Mouse (Mus musculus) frontal cortex, postnatal 14 days (tissue): ENCODE data around the gene Olfr1329.
"Not testable (repeated sequence)": the region's sequence is repeated elsewhere in the genome, so short reads cannot be mapped to it uniquely, and the experiment has no call there.

Experiments
- DNase-seq, 2 experiments: peaks; one replicate each; pipeline ENCODE4 v3.0.0; 2022; ENCODE audit warnings: low spot score in 2 of 2

Olfr1329 gene

GRCm38 (mm10) chr4:118917365-118917764 is at the start of gene Olfr1329:
Olfr1329 (minus strand) TSS chr4:118917465.
- DNase-seq, result not testable (repeated sequence)

GRCm38 (mm10) chr4:118961141-118961628 is 43.9 kb upstream of the Olfr1329 start, which contains the start of gene Lao1:
Lao1 (plus strand) TSS chr4:118961578.
- no peak for DNase-seq

- DNase-seq, result no peak
Measured at GRCm38 (mm10) chr4:118958812-118959211, 41.5 kb upstream of the Olfr1329 start.

GRCm38 (mm10) chr4:118938512-118938911 is 21.2 kb upstream of the Olfr1329 start, which contains the start of gene Olfr1328:
Olfr1328 (minus strand) TSS chr4:118938612.
- DNase-seq, result no peak

- DNase-seq, result not testable (repeated sequence)
Measured at GRCm38 (mm10) chr4:118931326-118931725, 14.1 kb upstream of the Olfr1329 start.

- DNase-seq, result no peak
Measured at GRCm38 (mm10) chr4:118901981-118902380, 15.3 kb downstream of the Olfr1329 start.

GRCm38 (mm10) chr4:118888297-118888696 is 29.0 kb downstream of the Olfr1329 start, which contains the start of gene Olfr1330:
Olfr1330 (plus strand) TSS chr4:118888597.
- DNase-seq, result no peak

- DNase-seq, result no peak
Measured at GRCm38 (mm10) chr4:118867566-118867965, 49.7 kb downstream of the Olfr1329 start.
